Mouse (Mus musculus): Measurements from ENCODE around the gene Endog.

DNA sequence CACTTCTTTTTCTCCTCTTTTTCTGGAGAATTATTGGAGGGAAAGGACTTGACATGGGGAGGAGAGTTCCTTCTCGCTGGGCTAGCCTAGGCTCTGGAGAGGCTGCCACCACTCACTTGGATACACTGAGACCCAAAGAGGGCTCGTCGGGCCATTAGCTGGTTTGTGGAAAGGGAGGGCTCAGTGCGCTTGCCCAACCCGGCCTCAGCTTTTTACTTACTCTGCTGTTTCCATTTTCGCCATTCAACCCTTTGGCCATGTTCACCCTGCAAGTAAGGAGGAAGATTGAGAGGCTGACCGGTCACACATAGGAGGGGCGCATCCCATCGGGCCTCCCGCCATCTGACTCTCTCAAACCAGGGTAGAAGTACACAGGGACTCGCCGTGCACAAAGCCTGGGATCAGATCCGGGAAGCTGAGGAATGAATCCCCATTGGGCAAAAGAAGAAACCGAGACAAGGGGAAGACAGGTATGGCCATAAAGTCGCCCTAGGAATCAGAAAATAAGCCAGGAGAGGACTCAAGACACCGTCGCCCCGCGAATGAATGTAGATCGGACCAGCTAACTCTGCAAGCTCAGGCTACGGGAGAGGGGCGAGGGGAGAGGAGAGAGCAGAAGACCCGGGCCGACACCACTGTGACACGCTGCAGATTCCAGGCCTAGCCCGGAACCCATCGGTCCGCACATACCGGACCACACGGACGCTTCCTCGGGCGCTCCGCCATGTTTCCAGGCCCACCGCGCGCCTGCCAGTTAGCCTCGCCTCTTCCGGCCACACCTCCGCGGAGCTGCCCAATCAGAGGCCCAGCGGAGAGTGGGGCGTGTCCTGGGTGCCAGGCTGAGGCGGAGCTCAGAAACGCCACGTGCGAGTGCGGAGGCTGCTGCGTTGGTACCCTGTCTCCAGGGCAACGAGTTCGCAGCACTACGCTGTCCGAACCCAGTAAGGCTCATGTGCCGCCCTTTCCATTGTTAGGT is 6.7 kb downstream of the Endog start, which contains the start of gene Spout1:
- TF ChIP-seq GATA1 (IDR thresholded peaks at IDR 0.05; ENCODE audit: low read length), result no peak
- TF ChIP-seq TAL1 (IDR thresholded peaks at IDR 0.05; ENCODE audit: low read length), result no peak
